Mouse (Mus musculus) forelimb bud, embryonic 11.5 days (tissue): Measurements from ENCODE around the gene 4930558K02Rik.

Experiments used
- DNase-seq: peaks from one replicate; pipeline ENCODE4 v3.0.0-alpha.2; 2012; ENCODE audit warnings: low read depth, low spot score

4930558K02Rik gene

GRCm38 (mm10) chr1:161992389-161992788 is 13.0 kb upstream of the 4930558K02Rik start:
- DNase-seq = no peak

DNA sequence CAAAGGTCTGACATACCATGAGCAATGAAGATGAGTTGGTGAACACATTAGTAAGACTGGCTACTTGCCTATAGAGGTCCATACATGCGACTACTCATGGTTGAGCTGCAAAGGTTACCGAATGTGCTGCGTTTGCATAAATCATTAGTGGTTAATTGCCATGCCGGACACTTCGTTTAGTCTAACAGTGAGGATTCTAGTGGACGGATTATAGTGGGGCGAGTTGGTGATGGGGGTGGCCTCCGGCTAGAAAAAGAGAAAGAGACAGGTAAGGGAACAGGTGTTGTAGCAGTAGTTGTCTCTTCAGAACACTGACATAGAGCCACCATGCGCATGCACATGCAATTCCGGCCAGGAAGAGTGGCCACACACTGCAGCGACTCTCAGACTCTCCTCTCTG is 12.4 kb upstream of the 4930558K02Rik start:
- no peak for DNase-seq

DNA sequence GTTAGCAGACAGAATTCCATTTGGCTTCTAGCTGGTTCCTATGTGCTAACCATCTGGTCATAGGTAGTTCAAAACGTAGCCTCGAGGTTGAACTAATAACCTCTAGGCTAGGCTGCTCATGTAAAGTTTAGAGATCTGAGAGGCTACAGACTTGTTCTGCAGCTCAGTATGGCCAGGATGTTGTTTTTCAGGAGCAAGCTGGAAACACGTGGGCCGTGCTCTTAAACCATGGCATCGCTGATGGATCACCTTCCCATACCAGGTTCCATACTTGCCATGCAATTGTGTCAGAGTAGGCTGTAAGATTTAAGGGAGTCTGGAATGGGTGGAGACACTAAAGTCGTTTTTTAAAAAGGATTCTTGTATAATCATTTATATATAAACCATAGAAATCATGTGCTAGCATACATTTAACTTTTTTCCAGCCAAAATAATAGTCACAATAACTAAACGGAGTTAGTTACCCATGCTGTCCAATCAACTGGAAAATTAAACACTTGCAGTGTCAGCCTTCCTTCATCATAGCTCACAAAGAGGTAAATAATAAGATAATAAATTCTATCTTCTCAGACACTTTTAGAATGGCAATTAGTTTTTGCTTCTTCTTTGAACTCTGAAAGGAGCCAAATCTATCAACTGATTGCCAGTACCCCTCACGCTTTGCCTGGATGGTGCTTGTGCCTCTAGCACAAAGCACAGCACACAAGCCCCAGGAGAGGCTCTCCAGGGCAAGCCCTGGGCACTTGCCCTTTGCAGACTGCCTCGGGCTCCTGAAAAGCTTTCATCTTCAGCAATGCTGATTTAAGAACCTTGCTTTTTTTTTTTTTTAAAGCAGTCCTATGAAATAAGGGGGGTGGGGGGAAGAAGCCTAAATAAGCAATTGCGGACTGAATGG is 11.5 kb upstream of the 4930558K02Rik start:
- no peak for DNase-seq

DNA sequence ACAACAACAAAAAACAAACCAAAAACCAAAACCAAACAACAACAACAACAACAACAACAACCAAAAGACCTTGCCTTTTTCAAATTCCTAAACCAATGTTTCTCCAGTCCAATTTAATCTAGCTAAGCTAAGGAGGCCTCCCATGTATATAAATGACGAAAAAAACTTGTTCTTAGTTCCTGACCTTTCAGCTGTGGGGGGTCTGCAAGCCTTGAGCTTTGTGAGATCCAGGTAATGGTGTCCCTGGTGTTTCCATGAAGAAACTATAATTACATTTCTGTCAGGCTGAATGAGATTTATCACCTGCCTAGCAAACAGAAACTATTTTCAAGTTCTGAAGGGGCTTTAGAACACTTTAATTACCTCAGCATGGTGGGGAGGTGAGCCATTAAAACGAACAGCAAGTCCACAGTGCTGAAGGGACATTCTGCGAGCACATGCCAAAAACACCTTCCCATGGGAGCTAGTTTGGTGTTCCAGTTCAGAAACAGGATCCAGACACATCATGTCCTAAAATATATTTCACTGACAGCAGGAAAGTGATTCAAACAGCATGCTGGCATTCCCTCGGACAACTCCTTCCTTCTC is 4.6 kb upstream of the 4930558K02Rik start:
- DNase-seq = peak; percentile 95

- no peak for DNase-seq
Observed at GRCm38 (mm10) chr1:161983451-161983850, 4.0 kb upstream of the 4930558K02Rik start.

DNA sequence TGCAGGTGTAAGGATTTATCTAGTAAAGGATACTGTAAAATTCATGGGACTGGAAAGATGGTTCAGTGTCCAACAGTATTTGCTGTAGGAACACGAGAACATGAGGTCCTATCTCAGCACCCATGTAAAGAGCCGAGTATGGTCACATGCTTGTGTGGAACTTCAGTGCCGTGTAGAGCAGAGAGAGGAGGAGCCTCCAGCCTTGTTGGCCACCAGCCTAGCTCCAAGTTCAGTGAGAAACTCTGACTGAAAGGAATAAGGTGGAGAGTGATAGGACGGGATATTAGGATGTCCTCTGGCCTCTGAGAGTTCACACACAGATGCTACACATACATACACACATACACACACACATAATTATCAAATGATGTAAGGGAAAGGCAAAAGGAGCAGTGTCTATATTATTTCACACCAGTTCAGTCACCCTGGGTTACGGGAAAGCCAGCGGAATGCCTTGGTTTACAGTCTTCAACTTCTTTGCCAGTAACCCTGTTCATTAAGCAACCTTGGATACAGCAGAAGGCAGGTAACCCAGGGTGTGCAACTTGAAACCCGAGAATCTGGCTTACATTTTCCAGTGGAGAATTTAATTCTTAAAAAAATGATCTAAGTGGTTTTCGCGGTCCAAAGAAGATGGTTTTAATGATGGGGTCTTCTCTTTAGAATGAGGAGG is 1.3 kb upstream of the 4930558K02Rik start:
- no peak for DNase-seq

GRCm38 (mm10) chr1:161980046-161980445 is 610 bp upstream of the 4930558K02Rik start:
- DNase-seq = no peak

DNA sequence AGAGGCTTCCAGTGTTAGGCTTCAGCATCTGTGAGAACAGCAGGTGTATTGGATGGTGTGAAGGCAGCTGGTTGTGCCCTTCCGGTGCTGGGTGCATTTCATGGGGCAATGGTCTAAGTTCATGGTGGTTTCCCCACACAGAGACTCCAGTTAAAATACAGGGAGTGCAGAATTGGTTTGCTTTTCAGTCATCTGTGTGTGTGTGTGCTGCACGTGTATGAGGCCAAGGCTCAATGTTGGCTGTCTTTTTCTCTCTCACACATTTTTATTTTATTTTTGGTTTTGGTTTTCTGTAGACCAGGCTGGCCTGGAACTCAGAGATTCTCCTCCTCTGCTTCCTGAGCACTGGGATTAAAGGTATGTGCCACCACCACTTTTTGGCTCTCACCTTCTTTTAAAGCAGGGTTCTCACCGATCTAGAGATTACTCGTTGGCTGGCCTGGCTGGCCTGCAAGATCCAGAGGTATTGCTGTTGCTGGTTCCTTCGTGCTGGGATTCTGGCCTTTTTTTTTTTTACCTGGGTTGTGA is 1.2 kb downstream of the 4930558K02Rik start:
- no peak for DNase-seq

- no peak for DNase-seq
Observed at GRCm38 (mm10) chr1:161977331-161977730, 2.1 kb downstream of the 4930558K02Rik start.

DNA sequence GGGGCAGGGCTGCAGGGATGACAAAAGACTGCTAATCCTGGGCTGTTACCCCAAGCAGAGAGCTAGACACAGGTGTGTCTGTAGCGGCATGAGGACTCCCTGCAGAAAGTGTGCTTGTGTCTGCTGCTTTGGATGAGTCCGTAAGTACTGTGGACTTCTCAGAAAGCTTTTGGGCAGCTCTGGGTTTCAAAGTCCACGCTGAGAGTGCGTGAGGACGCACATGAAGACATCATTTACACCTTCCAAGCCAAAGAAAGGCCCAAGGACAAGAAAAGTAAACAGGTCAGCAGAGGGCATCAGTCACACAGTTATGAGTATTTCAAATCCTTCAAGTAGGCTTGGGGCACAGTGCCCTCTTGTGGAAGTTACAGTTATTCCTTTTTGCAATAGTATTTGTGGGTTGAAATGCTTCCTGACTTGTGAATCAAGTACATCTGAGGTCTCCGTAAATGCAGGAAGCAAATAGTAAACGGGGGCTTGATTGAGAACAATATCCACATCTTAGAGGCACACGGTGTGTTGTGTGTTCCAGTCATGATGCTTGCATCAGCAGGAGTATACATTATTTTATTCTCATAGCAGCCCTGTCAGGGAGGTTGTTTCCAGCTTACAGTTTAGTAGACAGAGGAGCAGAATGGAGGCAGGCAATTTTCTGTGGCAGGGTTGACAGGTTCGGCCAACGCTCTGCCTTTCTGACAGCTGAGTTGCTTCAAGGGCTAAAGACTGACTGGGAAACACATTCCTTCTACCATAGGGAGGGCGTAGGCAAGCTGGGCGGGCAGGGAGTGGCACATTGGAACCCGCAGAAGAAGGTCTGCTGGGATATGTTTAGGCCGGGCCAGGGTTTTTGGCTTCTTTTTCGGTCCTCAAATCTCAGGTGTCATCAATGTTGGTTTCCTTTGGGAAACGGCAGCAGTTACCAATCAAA is 2.9 kb downstream of the 4930558K02Rik start:
- DNase-seq = peak; percentile 90

- no peak for DNase-seq
Observed at GRCm38 (mm10) chr1:161972233-161972632, 7.2 kb downstream of the 4930558K02Rik start.

- no peak for DNase-seq
Observed at GRCm38 (mm10) chr1:161970874-161971273, 8.6 kb downstream of the 4930558K02Rik start.

- DNase-seq = peak; percentile 96
Observed at GRCm38 (mm10) chr1:161968589-161969407, 10.6 kb downstream of the 4930558K02Rik start, which contains the start of gene Pigc. Gene Pigc (plus strand): TSS chr1:161969186.

GRCm38 (mm10) chr1:161967936-161968335 is 11.5 kb downstream of the 4930558K02Rik start:
- no peak for DNase-seq

- peak; percentile 57 for DNase-seq
Observed at GRCm38 (mm10) chr1:161962465-161963377, 16.7 kb downstream of the 4930558K02Rik start.

GRCm38 (mm10) chr1:161957964-161958950 is 21.2 kb downstream of the 4930558K02Rik start:
- DNase-seq = no peak

- DNase-seq = no peak
Observed at GRCm38 (mm10) chr1:161955846-161956245, 23.6 kb downstream of the 4930558K02Rik start.

DNA sequence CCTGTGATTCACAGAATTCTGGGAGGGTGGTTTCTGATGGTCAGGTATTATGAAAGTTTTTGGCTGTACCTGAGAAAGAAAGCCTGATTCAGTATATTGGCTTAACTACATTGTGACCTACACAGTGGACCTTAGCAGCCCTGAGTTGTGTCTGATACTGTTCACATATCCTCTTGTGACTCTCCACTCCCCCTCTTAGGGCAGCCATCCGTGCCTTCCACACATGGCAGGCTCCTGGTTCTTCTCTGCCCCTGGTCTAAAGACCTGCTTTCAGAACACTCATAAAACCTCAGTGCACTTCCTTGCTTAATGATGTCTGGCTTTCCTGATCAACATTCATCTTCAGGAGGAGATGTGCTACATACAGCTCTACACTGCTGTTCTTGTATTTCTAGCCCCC is 26.8 kb downstream of the 4930558K02Rik start:
- no peak for DNase-seq
